Mouse (Mus musculus) cerebellum, adult 18-20 months (tissue): Measurements from ENCODE around the gene Gpr176.

Experiments
- DNase-seq, 2 experiments: peaks; one replicate each; pipeline ENCODE4 v3.0.0; 2021

Gene Gpr176

GRCm38 (mm10) chr2:118228486-118229079, 144.6 kb downstream of the Gpr176 start:
- no peak for DNase-seq
